In the genomic region with DNA sequence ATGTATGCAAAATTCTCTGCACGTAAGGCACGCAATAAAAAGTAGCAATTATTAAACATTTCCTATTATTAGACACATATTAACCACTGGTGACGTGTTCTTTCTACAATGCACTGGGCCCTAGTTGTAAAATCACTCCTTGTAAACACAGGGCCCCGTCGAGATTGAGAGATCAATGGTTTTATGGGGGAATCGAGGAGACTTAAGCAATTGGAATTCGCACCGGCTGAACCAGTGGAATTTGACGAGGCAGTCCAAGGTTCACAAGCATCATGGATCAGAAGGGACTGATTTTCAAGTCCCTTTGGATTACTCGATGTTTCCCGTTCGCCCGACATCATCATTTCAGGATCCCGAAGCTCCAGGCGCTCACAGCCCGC, we compare ENCODE assay signal across 8 mouse cellular contexts. TPM values are rescaled to one million over a fixed set of nuclear protein-coding genes. Genes with fewer than 3 reads are reported as not detected.
DNase-seq lines count a peak whose midpoint lies in the region; ATAC-seq lines count a peak whose summit lies in the region.

No protein-coding gene starts in this region.

- peak overlapping the region; percentile 65; the same call in 1 of the 2 replicates for H3K9ac ChIP-seq in kidney, embryonic 14.5 days (ENCODE audit: low read depth, low read length)
- peak overlapping the region; percentile 76 for H3K9ac ChIP-seq in hindbrain, embryonic 14.5 days
- peak overlapping the region; percentile 79 for H3K9ac ChIP-seq in midbrain, embryonic 13.5 days (replicated peaks)

- no peaks in the 10 kb centered on the region for H3K27me3 ChIP-seq in kidney, embryonic 14.5 days (ENCODE audit: control insufficient read depth, insufficient read depth, low read length)
- no peaks in the 10 kb centered on the region for H3K27me3 ChIP-seq in hindbrain, embryonic 14.5 days (ENCODE audit: control insufficient read depth, insufficient read depth, low read length)
- H3K27me3 ChIP-seq in midbrain, embryonic 13.5 days: no peaks in the 10 kb centered on the region

- DNase-seq in kidney, adult 18-20 months: no peak
- DNase-seq in hindbrain, embryonic 14.5 days (ENCODE audit: low spot score): no peak
- no peak for DNase-seq in frontal cortex, postnatal 36 days (ENCODE audit: low spot score in 2 of 2)
- no peak for DNase-seq in urinary bladder, adult 18-20 months (ENCODE audit: low spot score in 2 of 2)

- H3K36me3 ChIP-seq in kidney, embryonic 14.5 days (ENCODE audit: control insufficient read depth, insufficient read depth, low read length): peaks cover 4% of the 10 kb centered on the region; the same call in 1 of the 2 replicates
- H3K36me3 ChIP-seq in hindbrain, embryonic 14.5 days (replicated peaks; ENCODE audit: control insufficient read depth, insufficient read depth): peaks cover 3% of the 10 kb centered on the region; the same call in 1 of the 2 replicates
- H3K36me3 ChIP-seq in midbrain, embryonic 13.5 days: peaks cover 5% of the 10 kb centered on the region

- peak overlapping the region; percentile 83 for H3K4me3 ChIP-seq in kidney, embryonic 14.5 days (ENCODE audit: low read length)
- H3K4me3 ChIP-seq in brown adipose tissue, adult 24 weeks (ENCODE audit: insufficient read depth, low read depth, low read length): peak overlapping the region; percentile 84
- peak overlapping the region; percentile 87 for H3K4me3 ChIP-seq in hindbrain, embryonic 14.5 days (replicated peaks; ENCODE audit: low read length)
- peak overlapping the region; percentile 78 for H3K4me3 ChIP-seq in midbrain, embryonic 13.5 days (replicated peaks)

- H3K27ac ChIP-seq in kidney, embryonic 14.5 days (ENCODE audit: low read depth, low read length): peak overlapping the region; percentile 26
- no peak overlapping the region for H3K27ac ChIP-seq in brown adipose tissue, adult 24 weeks (replicated peaks; ENCODE audit: low read depth, low read length)
- peak overlapping the region; percentile 89 for H3K27ac ChIP-seq in hindbrain, embryonic 14.5 days
- H3K27ac ChIP-seq in midbrain, embryonic 13.5 days: peak overlapping the region; percentile 84

- peaks cover 6% of the 10 kb centered on the region; the same call in 1 of the 2 replicates for H3K4me1 ChIP-seq in kidney, embryonic 14.5 days (ENCODE audit: control insufficient read depth, insufficient read depth, low read length)
- H3K4me1 ChIP-seq in brown adipose tissue, adult 24 weeks (ENCODE audit: control insufficient read depth, insufficient read depth, insufficient read length, low read length): 0 out of 2 replicates have a peak, but pooled peaks cover 4% of the 10 kb centered on the region
- peaks cover 27% of the 10 kb centered on the region for H3K4me1 ChIP-seq in hindbrain, embryonic 14.5 days (replicated peaks; ENCODE audit: control insufficient read depth, insufficient read depth, low read length)
- peaks cover 31% of the 10 kb centered on the region for H3K4me1 ChIP-seq in midbrain, embryonic 13.5 days (replicated peaks)

- peaks cover 7% of the 10 kb centered on the region; the same call in 1 of the 2 replicates for H3K9me3 ChIP-seq in kidney, embryonic 14.5 days (ENCODE audit: control insufficient read depth, low read length)
- H3K9me3 ChIP-seq in hindbrain, embryonic 14.5 days (ENCODE audit: control insufficient read depth, low read length): no peaks in the 10 kb centered on the region
- H3K9me3 ChIP-seq in midbrain, embryonic 13.5 days: 0 out of 2 replicates have a peak, but pooled peaks cover 2% of the 10 kb centered on the region

- 35% methylated on average over 16 of the region's 16 CpGs for WGBS in kidney, embryonic 14.5 days
- 36% methylated on average over 16 of the region's 16 CpGs for WGBS in hindbrain, embryonic 14.5 days
- WGBS in midbrain, embryonic 13.5 days: 45% methylated on average over 16 of the region's 16 CpGs

- ATAC-seq in kidney, embryonic 14.5 days (ENCODE audit: low FRiP score, low TSS enrichment): no peak
- no peak for ATAC-seq in hindbrain, embryonic 14.5 days (ENCODE audit: low FRiP score)
- no peak for ATAC-seq in midbrain, embryonic 13.5 days
- ATAC-seq in CD4-positive, CD25-positive, alpha-beta regulatory T cell, adult 4 months: no peak

- H3K4me2 ChIP-seq in kidney, embryonic 14.5 days (replicated peaks; ENCODE audit: low read depth, low read length): peak overlapping the region; percentile 82
- H3K4me2 ChIP-seq in hindbrain, embryonic 14.5 days (replicated peaks): peak overlapping the region; percentile 86
- H3K4me2 ChIP-seq in midbrain, embryonic 13.5 days (replicated peaks): peak overlapping the region; percentile 74

RNA-seq across cellular contexts. Expression of a gene that starts 0.5 kb away (rescaled TPM):
- 16.9 and 19.1 TPM in 2 replicates for polyA plus RNA-seq in kidney, embryonic 14.5 days (2014; fragmentation: Nextera tagmentation; extraction: Ambion mirVana)
- polyA plus RNA-seq in brown adipose tissue, adult 24 weeks (2012; ENCODE audit: insufficient read depth, insufficient read length, missing spikeins): 10.4 and 12.5 TPM in 2 replicates
- polyA plus RNA-seq in hindbrain, embryonic 14.5 days (2014; fragmentation: Nextera tagmentation; extraction: Ambion mirVana): 38.0 and 39.7 TPM in 2 replicates
- polyA plus RNA-seq in midbrain, embryonic 13.5 days (2015; fragmentation: Nextera tagmentation; extraction: Ambion mirVana): 22.3 and 26.8 TPM in 2 replicates
- 10 to 100 TPM; 16.8 to 20.6 TPM for polyA plus RNA-seq in CD4-positive, CD25-positive, alpha-beta regulatory T cell, adult 4 months (2017; shearing (Covaris generic))

RNA-seq across cellular contexts. Expression of a gene that starts 26.4 kb away (rescaled TPM):
- polyA plus RNA-seq in kidney, embryonic 14.5 days (2014; fragmentation: Nextera tagmentation; extraction: Ambion mirVana): 0.28 TPM in 1 of 2 replicates, not detected in the other
- polyA plus RNA-seq in brown adipose tissue, adult 24 weeks (2012; ENCODE audit: insufficient read depth, insufficient read length, missing spikeins): not detected in 2 replicates
- not detected in 2 replicates for polyA plus RNA-seq in hindbrain, embryonic 14.5 days (2014; fragmentation: Nextera tagmentation; extraction: Ambion mirVana)
- polyA plus RNA-seq in midbrain, embryonic 13.5 days (2015; fragmentation: Nextera tagmentation; extraction: Ambion mirVana): not detected in 2 replicates
- not detected for polyA plus RNA-seq in CD4-positive, CD25-positive, alpha-beta regulatory T cell, adult 4 months (2017; shearing (Covaris generic))

RNA-seq across cellular contexts. Expression of a gene that starts 49.3 kb away (rescaled TPM):
- polyA plus RNA-seq in kidney, embryonic 14.5 days (2014; fragmentation: Nextera tagmentation; extraction: Ambion mirVana): 0.23 and 0.24 TPM in 2 replicates
- polyA plus RNA-seq in brown adipose tissue, adult 24 weeks (2012; ENCODE audit: insufficient read depth, insufficient read length, missing spikeins): not detected in 2 replicates
- 5.5 and 6.0 TPM in 2 replicates for polyA plus RNA-seq in hindbrain, embryonic 14.5 days (2014; fragmentation: Nextera tagmentation; extraction: Ambion mirVana)
- polyA plus RNA-seq in midbrain, embryonic 13.5 days (2015; fragmentation: Nextera tagmentation; extraction: Ambion mirVana): 2.7 and 3.0 TPM in 2 replicates
- 1 to 10 TPM; 3.0 to 4.2 TPM for polyA plus RNA-seq in CD4-positive, CD25-positive, alpha-beta regulatory T cell, adult 4 months (2017; shearing (Covaris generic))
